Mouse (Mus musculus) c-Kit-positive CD71-negative TER-119-negative erythroid progenitor cells, embryonic 14.5 days (primary cell): Measurements from ENCODE around the gene Cyld.
"Not testable (repeated sequence)": the region's sequence is repeated elsewhere in the genome, so short reads cannot be mapped to it uniquely, and the experiment has no call there.

Experiments
- DNase-seq: peaks from one replicate; pipeline ENCODE4 v3.0.0-alpha.2; 2013; ENCODE audit warnings: low read depth

The Cyld gene

GRCm38 (mm10) chr8:88696721-88697641 lies at the start of gene Cyld:
Cyld (plus strand) TSS chr8:88697028.
- peak; percentile 94 for DNase-seq

DNA sequence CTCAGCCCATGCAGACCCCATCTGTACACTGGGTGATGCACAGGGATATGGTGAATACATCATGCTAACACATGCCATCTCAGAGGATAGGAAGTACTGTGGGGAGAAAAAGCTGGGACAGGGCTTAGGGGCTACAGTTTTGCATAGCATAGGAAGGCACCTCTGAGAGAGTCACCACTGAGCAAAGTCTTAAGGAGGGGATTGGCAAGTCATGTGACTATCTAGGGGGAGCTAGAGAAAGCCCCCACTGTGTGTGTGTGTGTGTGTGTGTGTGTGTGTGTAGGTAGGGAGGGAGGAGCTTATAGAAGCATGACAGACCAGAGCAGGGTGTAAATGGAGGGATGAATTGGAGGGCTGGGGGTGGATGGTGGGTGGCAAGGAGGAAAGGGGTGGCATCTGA lies 48.5 kb upstream of the Cyld start:
- DNase-seq = no peak

DNA sequence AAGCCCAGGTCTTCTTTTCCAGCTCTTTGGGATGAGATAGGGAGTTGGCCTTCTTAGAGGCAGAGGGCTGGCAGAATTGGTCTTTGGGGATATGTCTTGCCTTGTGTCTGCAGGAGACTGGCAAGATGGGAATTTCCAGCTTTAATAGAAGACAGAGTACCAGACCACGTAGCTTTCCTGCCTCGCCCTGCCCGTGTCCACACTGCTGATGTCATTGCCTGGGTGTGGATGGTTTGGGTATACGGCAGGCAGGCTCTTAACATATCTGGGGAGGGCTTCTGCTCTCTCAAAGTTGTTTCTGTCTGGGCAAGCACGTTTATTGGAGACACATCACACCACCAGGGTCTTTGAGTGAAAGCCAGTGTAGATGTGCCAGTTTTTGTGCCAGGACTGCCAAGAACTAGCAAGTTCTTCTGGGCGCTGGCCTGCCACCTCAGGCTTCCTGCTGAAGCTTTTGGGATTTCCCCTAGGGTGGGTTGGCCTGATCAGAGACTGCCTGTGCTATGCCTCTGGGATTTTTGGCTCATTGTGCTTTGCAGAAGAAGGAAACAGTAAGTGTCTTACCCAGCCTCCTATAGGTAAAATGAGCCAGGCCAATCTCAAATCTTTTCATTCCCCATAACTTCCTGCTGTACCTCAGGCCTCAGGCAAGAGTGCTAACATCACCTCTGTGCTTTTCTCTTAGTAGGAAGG lies 46.7 kb upstream of the Cyld start:
- no peak for DNase-seq

DNA sequence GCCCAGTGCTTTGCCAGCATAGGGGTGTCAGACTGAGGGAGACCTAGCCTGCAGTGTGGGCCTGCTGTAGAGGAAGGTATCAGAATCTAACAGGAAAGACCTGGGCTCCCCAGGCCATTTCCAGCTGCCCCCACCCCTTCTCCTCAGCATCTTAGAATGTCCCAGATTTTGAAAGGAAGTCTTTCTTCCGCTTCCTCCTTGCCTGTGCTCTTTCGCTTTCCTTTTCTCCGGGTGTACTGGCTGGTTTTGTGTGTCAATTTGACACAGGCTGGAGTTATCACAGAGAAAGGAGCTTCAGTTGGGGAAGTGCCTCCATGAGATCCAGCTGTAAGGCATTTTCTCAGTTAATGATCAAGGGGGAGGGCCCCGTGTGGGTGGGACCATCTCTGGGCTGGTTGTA lies 45.7 kb upstream of the Cyld start:
- not testable (repeated sequence) for DNase-seq

- DNase-seq = no peak
Measured at GRCm38 (mm10) chr8:88655334-88655733, 41.5 kb upstream of the Cyld start.

GRCm38 (mm10) chr8:88659873-88660272 lies 37.0 kb upstream of the Cyld start:
- no peak for DNase-seq

GRCm38 (mm10) chr8:88662401-88662821 lies 34.4 kb upstream of the Cyld start:
- peak; percentile 39 for DNase-seq

DNA sequence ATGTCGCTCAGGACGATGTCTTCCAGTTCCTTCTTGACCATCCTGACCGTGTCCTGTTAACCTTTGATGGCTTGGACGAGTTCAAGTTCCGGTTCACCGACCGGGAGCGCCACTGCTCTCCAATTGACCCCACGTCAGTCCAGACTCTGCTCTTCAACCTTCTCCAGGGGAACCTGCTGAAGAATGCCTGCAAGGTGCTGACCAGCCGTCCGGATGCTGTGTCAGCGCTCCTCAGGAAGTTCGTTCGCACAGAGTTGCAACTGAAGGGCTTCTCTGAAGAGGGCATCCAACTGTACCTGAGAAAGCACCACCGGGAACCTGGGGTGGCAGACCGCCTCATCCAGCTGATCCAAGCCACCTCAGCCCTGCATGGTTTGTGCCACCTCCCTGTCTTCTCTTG lies 32.7 kb upstream of the Cyld start:
- DNase-seq = no peak

DNA sequence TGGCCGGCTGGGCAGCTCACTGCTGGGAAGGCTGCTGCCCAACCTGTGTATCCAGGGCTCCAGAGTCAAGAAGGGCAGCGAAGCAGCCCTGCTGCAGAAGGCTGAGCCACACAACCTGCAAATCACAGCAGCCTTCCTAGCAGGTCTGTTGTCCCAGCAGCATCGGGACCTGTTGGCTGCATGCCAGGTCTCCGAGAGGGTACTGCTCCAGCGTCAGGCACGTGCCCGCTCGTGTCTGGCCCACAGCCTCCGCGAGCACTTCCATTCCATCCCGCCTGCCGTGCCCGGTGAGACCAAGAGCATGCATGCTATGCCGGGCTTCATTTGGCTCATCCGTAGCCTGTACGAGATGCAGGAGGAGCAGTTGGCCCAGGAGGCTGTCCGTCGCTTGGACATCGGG lies 31.9 kb upstream of the Cyld start:
- no peak for DNase-seq

GRCm38 (mm10) chr8:88666435-88666834 lies 30.4 kb upstream of the Cyld start:
- DNase-seq = no peak

GRCm38 (mm10) chr8:88668400-88669086 lies 28.3 kb upstream of the Cyld start:
- DNase-seq = peak; percentile 63

- no peak for DNase-seq
Measured at GRCm38 (mm10) chr8:88670782-88671181, 26.0 kb upstream of the Cyld start.

GRCm38 (mm10) chr8:88671575-88671974 lies 25.3 kb upstream of the Cyld start:
- DNase-seq = no peak

GRCm38 (mm10) chr8:88673859-88674258 lies 23.0 kb upstream of the Cyld start:
- DNase-seq = no peak

- no peak for DNase-seq
Measured at GRCm38 (mm10) chr8:88675372-88676165, 21.3 kb upstream of the Cyld start.

DNA sequence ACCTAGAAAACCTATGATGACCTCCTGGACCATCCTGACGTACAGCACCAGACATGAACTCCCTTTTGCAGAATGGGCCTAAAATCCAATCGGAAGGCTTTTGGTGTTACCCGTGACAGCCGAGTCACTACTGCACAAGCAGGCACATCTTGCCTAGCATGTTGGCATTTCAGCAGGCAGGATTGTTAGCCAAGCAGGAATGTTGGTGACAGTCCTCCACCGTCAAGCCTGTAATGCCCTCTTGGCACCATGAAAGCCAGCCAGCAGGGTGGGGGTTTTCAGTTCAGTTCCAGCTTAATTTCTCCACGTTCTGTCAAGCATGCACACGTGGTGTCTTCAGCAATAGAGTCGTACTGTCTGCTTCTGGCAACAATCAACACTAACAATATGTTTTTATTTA lies 19.8 kb upstream of the Cyld start:
- no peak for DNase-seq

DNA sequence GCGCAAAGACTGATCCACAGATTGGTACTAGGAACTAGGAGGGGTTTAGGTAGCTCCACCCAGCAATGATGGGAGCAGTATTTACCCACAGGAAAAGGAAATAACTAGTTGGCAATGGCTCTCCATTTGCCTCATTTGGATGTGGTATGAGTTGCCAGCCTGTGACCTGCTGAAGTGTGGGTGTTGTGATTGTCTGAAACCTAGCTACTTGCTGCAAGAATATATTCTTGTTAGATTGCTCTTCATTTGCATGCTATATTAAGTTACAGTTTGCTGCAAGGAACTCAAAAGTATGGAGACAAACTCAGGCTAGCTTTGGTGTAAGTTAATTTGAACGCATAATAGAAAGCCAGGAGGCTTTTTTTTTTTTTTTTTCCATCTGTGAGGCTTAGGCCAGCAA lies 16.3 kb upstream of the Cyld start:
- no peak for DNase-seq

DNA sequence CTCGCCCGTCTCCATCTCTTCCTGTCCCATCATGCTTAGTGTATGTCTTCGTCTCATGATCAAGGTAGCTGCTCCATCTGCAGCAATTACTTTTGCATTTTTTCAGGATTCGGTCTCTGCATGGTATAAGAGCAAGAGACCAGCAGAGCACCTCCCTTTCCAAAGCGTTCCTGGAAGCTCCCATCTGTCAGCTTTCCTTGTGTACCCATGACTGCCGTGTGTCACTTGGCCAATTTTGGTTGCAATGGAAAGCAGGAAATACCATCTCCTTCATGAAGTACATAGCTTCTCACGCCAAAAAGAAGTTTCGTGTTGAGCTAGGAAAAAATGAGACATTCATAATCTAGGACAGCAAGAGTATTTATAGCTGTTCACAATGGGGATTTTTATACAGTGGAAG lies 15.8 kb upstream of the Cyld start:
- no peak for DNase-seq

GRCm38 (mm10) chr8:88683656-88684289 lies 13.1 kb upstream of the Cyld start:
- no peak for DNase-seq

DNA sequence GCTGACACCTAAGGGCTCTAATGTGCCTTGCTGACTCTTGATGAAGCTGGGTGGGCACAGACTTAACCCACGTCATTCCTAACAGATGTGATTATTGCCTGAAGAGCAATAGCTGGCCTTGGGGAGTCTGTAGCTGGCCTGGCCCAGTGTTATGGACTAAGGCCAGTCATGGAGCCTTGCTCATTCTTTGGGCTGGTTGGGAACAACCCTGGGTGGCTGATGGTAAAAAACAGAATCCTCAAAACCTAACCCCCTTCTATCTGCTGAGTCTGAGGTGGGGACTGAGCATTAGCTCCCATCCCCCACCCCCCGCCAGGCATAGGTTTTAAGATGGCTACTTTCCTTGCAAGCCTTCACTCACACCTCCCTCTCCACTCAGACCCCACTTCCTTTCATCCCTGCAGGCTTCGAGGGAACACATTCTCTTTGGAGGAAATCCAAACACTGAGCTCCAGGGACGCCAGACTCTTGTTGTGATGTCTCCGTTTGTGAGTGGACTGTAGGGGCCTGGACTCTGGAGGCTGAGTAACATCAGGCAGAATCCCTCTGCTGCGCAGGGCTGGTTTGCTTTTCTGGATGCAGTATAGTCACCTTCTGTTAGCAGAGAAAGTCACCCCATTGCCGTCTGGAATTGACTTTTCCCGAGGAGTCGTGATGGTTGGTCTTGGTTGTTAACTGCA lies 10.5 kb upstream of the Cyld start:
- no peak for DNase-seq

- no peak for DNase-seq
Measured at GRCm38 (mm10) chr8:88686906-88687235, 10.0 kb upstream of the Cyld start.
